Mouse (Mus musculus): ENCODE results near the gene Lactb. TPM values are rescaled to one million over a fixed set of nuclear protein-coding genes. Genes with fewer than 3 reads are reported as not detected.
A peak's percentile ranks its signal among the peaks of the same experiment; 100 is the strongest.

Gene Lactb
- polyA plus RNA-seq, 1 experiment from 2014 or later = 12.3 TPM

DNA sequence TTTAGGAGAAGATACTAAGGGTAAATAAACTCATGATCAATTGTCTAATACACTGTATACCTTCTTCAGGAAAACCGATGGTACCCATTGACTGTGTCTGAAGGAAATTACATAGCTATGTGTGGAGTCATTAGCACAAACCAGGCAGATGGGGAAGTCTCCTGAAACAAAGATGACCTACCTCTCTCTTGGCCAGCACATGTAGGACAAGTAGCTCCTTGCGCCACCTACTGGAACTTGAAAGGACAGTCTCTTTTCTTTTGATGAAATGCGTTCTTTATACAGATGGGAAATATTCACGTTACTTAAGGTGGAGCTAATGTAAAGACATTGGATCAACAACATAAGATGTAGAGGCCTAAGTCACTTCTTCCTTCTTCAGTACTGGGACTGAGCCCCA is 36.4 kb downstream of the Lactb start:
- WGBS = 7% methylated on average over 4 of the region's 4 CpGs
- Histone ChIP-seq H3K36me3 (ENCODE audit: control insufficient read depth, insufficient read depth, low read length) (no peaks in the 10 kb centered on the region), H3K4me3 (ENCODE audit: low read length) (no peak overlapping the region), H3K27ac (ENCODE audit: low read depth, low read length) (no peak overlapping the region), H3K9me3 (ENCODE audit: control insufficient read depth, low read length) (no peaks in the 10 kb centered on the region), H3K4me1 (ENCODE audit: control insufficient read depth, insufficient read depth, low read depth, low read length) (peaks cover 7% of the 10 kb centered on the region), H3K9ac (ENCODE audit: low read depth, low read length) (no peak overlapping the region), H3K4me2 (ENCODE audit: low read length) (no peak overlapping the region), H3K27me3 (replicated peaks; ENCODE audit: control insufficient read depth, insufficient read depth, low read length) (no peaks in the 10 kb centered on the region)
- ATAC-seq = no peak

DNA sequence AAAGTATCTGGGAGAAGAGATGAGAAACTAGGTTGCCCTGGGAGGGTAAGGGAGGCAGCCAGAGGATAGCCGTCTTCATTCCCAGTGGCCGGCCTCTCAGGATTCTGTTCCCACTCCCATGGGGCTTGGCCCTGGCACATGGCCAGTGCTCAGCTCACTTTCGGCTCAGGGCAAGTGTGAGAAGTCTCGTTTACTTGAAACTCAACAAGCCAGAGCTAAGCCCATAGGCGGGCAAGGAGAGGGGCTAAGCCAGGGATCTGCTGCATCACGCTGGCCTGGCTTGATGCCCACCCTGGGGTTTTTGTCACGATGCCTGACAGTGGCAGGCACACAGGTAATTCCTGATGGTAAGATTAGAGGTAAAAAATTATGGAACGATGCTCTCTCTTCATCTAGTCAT is 37.8 kb downstream of the Lactb start:
- Histone ChIP-seq H3K4me1 (ENCODE audit: control insufficient read depth, insufficient read depth, low read depth, low read length) (peaks cover 11% of the 10 kb centered on the region), H3K9ac (ENCODE audit: low read depth, low read length) (no peak overlapping the region), H3K36me3 (ENCODE audit: control insufficient read depth, insufficient read depth, low read length) (no peaks in the 10 kb centered on the region), H3K27ac (ENCODE audit: low read depth, low read length) (no peak overlapping the region), H3K9me3 (ENCODE audit: control insufficient read depth, low read length) (no peaks in the 10 kb centered on the region), H3K4me3 (ENCODE audit: low read length) (no peak overlapping the region), H3K27me3 (replicated peaks; ENCODE audit: control insufficient read depth, insufficient read depth, low read length) (no peaks in the 10 kb centered on the region), H3K4me2 (ENCODE audit: low read length) (no peak overlapping the region)
- 53% methylated on average over 8 of the region's 8 CpGs for WGBS
- peak; percentile 50; the same call in 1 of the 2 replicates for ATAC-seq

DNA sequence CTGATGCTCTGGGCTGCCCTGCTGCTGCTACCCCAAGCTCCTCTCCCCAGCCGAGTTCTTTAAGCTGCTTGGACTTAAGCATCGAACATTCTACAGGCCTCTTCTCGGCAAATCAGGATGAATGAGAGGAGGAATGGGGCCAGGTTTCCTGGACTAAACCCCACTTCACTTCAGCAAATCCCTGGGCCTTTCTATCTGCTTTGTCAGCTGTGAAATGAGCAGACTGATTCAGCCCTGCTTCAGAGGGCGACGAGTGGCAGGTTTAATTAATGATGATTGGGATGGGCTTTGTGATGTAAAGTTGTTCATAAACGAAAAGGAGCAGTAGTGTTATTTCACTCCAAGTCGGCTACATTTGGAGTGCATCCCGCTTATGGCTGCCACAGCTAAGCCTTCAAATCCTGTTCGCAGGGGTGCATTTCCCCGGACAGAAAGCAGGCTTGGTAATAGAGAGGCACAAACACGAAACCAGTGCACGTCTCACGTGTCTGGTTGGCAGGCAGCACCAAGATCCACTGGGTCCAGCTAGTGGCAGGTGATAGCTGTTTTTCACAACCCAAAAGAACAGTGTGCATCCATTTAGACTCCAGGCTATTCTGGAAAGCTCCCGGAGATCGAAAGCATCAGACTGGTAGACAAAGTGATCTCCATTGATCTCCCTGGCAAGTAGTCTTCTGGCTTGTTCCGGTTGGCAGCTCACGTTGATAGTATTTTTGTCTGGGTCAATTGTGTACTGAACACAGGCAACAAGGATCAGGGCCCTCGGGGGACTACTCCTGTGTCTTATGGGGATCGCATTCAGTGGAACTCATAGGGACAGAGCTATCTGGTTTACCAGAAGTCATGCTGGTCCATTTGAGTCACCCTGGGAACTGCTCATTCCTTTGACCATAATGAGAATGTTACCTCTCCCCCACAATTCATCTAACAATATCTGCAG is 41.1 kb downstream of the Lactb start:
- 22% methylated on average over 19 of the region's 19 CpGs for WGBS
- no peaks in the 10 kb centered on the region for H3K36me3 ChIP-seq (ENCODE audit: control insufficient read depth, insufficient read depth, low read length)
- peaks cover 11% of the 10 kb centered on the region for H3K4me1 ChIP-seq (ENCODE audit: control insufficient read depth, insufficient read depth, low read depth, low read length)
- H3K4me3 ChIP-seq (ENCODE audit: low read length) = no peak overlapping the region
- H3K9ac ChIP-seq (ENCODE audit: low read depth, low read length) = no peak overlapping the region
- peak; percentile 88 for ATAC-seq
- H3K27me3 ChIP-seq (replicated peaks; ENCODE audit: control insufficient read depth, insufficient read depth, low read length) = no peaks in the 10 kb centered on the region
- H3K9me3 ChIP-seq (ENCODE audit: control insufficient read depth, low read length) = no peaks in the 10 kb centered on the region
- H3K27ac ChIP-seq (ENCODE audit: low read depth, low read length) = peak overlapping the region; percentile 66
- peak overlapping the region; percentile 2; the same call in 1 of the 2 replicates for H3K4me2 ChIP-seq (ENCODE audit: low read length)

- H3K27me3 ChIP-seq (replicated peaks; ENCODE audit: control insufficient read depth, insufficient read depth, low read length) = no peaks in the 10 kb centered on the region
- ATAC-seq = no peak
- H3K9me3 ChIP-seq (ENCODE audit: control insufficient read depth, low read length) = no peaks in the 10 kb centered on the region
- no peak overlapping the region for H3K9ac ChIP-seq (ENCODE audit: low read depth, low read length)
- no peak overlapping the region for H3K4me2 ChIP-seq (ENCODE audit: low read length)
- H3K4me3 ChIP-seq (ENCODE audit: low read length) = no peak overlapping the region
- no peak overlapping the region for H3K27ac ChIP-seq (ENCODE audit: low read depth, low read length)
- peaks cover 11% of the 10 kb centered on the region for H3K4me1 ChIP-seq (ENCODE audit: control insufficient read depth, insufficient read depth, low read depth, low read length)
- 79% methylated on average over 7 of the region's 7 CpGs for WGBS
- H3K36me3 ChIP-seq (ENCODE audit: control insufficient read depth, insufficient read depth, low read length) = no peaks in the 10 kb centered on the region
These were observed 44.9 kb downstream of the Lactb start for GRCm38 (mm10) chr9:66930351-66930750.

GRCm38 (mm10) chr9:66927696-66928402 is 47.4 kb downstream of the Lactb start:
- WGBS = 60% methylated on average over 8 of the region's 8 CpGs
- H3K36me3 ChIP-seq (ENCODE audit: control insufficient read depth, insufficient read depth, low read length) = no peaks in the 10 kb centered on the region

DNA sequence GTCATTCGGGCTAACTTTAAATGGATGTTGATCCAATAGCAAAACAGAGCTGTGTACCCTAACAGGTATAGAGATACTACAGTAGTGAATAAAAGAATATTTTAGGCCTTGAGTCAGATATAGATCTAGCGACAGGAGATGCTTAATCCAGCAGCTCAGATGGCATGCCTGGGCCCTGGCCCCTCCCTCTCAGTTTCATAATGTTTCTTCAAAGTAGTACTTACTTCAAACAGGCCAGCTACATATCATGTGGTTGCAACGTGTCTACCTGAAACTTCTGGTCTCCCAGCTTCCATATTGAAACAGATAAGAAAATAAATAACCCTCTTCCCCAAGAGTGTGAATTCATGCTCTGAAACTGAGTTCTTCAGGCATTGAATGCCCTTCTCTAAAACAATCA is 49.4 kb downstream of the Lactb start:
- ATAC-seq = no peak
- H3K27ac ChIP-seq (ENCODE audit: low read depth, low read length) = no peak overlapping the region
- H3K36me3 ChIP-seq (ENCODE audit: control insufficient read depth, insufficient read depth, low read length) = no peaks in the 10 kb centered on the region
- H3K9ac ChIP-seq (ENCODE audit: low read depth, low read length) = no peak overlapping the region
- no peaks in the 10 kb centered on the region for H3K27me3 ChIP-seq (replicated peaks; ENCODE audit: control insufficient read depth, insufficient read depth, low read length)
- WGBS = 88% methylated on average over 3 of the region's 3 CpGs
- no peaks in the 10 kb centered on the region for H3K9me3 ChIP-seq (ENCODE audit: control insufficient read depth, low read length)
- no peak overlapping the region for H3K4me2 ChIP-seq (ENCODE audit: low read length)
- H3K4me3 ChIP-seq (ENCODE audit: low read length) = no peak overlapping the region
- H3K4me1 ChIP-seq (ENCODE audit: control insufficient read depth, insufficient read depth, low read depth, low read length) = no peaks in the 10 kb centered on the region; the same call in 1 of the 2 replicates

More at GRCm38 (mm10) chr9:66927696-66928402, 47.4 kb downstream of the Lactb start:
- Histone ChIP-seq H3K4me2 (ENCODE audit: low read length) (no peak overlapping the region), H3K9ac (ENCODE audit: low read depth, low read length) (no peak overlapping the region), H3K27me3 (replicated peaks; ENCODE audit: control insufficient read depth, insufficient read depth, low read length) (no peaks in the 10 kb centered on the region), H3K4me3 (ENCODE audit: low read length) (no peak overlapping the region), H3K9me3 (ENCODE audit: control insufficient read depth, low read length) (no peaks in the 10 kb centered on the region), H3K4me1 (ENCODE audit: control insufficient read depth, insufficient read depth, low read depth, low read length) (no peaks in the 10 kb centered on the region), H3K27ac (ENCODE audit: low read depth, low read length) (no peak overlapping the region; the same call in 1 of the 2 replicates)
- ATAC-seq = 0 out of 2 replicates have a peak, but pooled peaks have one; percentile 37

- Histone ChIP-seq H3K9ac (ENCODE audit: low read depth, low read length) (no peak overlapping the region), H3K9me3 (ENCODE audit: control insufficient read depth, low read length) (no peaks in the 10 kb centered on the region), H3K4me3 (ENCODE audit: low read length) (no peak overlapping the region), H3K4me1 (ENCODE audit: control insufficient read depth, insufficient read depth, low read depth, low read length) (peaks cover 8% of the 10 kb centered on the region), H3K27ac (ENCODE audit: low read depth, low read length) (no peak overlapping the region), H3K36me3 (ENCODE audit: control insufficient read depth, insufficient read depth, low read length) (no peaks in the 10 kb centered on the region), H3K4me2 (ENCODE audit: low read length) (no peak overlapping the region), H3K27me3 (replicated peaks; ENCODE audit: control insufficient read depth, insufficient read depth, low read length) (no peaks in the 10 kb centered on the region)
- WGBS = 98% methylated on average over 1 of the region's 1 CpGs
- no peak for ATAC-seq
These were observed 53.2 kb downstream of the Lactb start for GRCm38 (mm10) chr9:66922076-66922475.

GRCm38 (mm10) chr9:66920488-66921279 is 54.6 kb downstream of the Lactb start:
- Histone ChIP-seq H3K9ac (ENCODE audit: low read depth, low read length) (no peak overlapping the region), H3K36me3 (ENCODE audit: control insufficient read depth, insufficient read depth, low read length) (no peaks in the 10 kb centered on the region), H3K4me2 (ENCODE audit: low read length) (peak overlapping the region; percentile 75), H3K4me1 (ENCODE audit: control insufficient read depth, insufficient read depth, low read depth, low read length) (peaks cover 8% of the 10 kb centered on the region), H3K27me3 (replicated peaks; ENCODE audit: control insufficient read depth, insufficient read depth, low read length) (no peaks in the 10 kb centered on the region), H3K27ac (ENCODE audit: low read depth, low read length) (no peak overlapping the region), H3K9me3 (ENCODE audit: control insufficient read depth, low read length) (no peaks in the 10 kb centered on the region), H3K4me3 (ENCODE audit: low read length) (no peak overlapping the region; the same call in 1 of the 2 replicates)
- 14% methylated on average over 6 of the region's 6 CpGs for WGBS
- no peak for ATAC-seq

All from hindbrain, embryonic 16.5 days (tissue).